Mouse (Mus musculus): ENCODE results near the gene Zfp804a.

Zfp804a gene

DNA sequence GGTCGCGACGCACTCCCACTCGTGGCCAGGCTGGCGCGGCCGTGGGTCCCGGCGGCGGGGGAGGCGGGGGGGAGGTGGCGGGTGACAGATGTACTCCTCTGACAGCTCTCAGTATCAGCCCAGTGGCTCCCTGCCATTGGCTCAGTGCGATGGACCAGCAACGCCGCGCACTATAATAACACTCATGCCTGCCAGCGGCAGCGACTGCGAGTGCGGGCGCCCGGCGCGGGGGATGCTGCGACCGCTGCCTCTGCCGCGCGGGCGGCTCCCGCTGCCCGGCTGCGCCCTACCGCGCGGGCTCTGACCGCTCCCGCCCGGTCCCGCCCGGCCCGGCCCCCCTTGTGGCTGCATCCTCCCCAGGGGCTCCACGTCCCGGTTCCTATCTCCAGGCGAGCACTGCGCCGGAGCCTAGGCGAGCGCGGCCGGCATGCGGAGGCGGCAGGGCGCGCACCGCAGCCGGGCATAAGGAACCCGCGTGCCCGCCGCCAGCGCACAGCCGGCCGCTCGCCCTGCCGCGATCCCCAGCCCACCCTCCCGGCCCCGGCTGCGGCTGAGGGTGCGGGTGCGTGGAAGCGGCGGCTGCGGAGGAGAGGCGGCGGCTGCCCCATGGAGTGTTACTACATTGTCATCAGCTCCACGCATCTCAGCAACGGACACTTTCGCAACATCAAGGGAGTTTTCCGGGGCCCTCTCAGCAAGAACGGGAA is at the start of gene Zfp804a:
Gene Zfp804a, plus strand, starts transcription at position 38 of the 707 bp plus-strand sequence.
- no peak for DNase-seq

DNA sequence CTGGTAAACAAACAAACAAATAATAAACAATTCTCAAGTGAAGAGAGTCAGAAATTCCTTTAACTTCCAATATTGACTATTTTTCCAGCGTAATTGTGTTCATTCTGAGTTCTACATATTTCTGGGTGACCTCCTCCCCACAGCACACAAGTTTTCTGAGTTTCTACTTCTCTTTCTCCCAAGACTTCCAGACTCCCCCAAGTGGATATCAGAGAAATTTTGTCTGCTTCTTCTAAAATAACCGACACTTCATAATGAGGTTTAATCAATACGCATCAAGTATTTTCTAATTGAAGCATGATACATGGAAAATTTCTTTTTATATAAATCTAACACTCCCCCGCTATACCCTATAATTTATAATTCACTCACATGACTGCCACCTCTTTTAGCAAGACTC is 1.4 kb upstream of the Zfp804a start:
- no peak for DNase-seq

DNA sequence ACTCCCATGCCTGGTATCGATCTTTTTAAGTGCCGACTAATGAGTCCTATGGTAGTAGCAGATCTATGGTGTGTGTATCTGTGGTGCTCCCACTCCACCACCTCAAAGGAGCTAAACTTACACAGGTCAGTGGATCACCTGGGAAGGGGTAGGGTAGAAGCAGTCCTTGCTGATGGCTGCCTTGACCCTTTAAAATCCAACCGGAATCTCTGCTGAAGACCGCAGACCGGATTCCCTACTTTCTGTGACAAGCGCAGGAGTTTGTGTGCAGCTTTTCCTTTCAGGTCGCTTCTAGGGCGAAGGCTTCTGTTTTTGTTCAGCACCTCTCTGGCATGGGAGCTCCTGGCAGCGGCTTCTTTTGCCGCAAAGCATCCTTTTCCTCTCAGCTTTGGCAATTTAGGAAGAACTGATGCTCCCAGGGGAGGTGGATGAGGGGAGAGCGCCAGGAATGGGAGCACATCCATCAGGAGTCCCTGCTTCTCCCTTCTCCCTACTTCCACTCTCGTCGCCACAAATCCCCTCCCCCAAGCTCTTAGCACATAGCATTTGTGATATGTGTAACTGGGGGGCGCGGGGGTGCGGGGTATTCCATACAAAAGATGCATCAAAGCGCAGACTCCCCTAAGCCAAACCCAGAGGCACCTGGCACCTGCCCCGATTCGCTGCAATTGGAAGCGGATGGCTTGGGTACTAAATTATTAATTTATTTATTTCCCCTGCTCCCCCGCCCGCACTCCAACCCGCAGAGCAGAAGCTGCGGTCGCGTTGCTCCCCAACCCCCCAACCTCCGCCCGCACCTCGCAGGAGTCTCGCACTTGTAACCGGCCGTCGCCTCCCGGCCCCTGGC is 461 bp upstream of the Zfp804a start:
- DNase-seq: no peak

DNA sequence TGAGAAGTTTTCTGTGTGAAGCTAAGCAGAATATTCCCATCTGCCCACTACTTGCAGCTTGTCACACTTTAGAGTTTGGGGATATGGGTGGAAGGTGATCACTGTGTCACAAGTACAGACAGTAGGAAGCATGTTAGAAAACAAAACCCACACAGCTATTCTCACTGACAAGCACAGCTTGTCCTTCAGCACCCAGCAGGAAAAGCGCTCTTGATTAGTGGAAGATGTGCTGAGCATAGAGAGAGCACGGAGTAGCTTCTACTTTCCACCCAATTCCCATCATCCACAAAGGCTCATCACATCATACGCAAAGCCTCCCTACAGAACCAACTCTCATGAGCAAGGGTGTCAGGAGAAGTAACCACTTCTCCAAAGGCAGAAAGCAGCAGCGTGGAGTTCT is 1.4 kb downstream of the Zfp804a start:
- no peak for DNase-seq

DNA sequence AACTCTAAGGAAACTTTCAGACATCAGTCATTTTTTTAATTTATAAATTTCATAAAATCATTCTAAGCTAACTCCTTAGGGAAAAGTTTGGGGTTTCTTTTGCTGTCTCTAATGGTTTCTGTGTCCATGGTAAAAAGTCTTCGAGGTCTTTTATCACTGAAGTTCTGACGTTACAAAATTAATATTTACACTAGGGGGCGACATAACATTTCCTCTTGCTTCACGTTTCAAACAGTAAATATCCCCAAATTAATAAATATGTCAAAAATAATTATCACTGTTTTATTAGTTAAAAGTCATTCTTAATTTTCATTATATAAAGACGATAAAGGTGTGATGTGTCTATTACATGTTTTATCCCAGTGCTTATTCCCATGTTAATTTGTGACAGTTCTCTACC is 11.6 kb downstream of the Zfp804a start:
- DNase-seq: no peak

DNA sequence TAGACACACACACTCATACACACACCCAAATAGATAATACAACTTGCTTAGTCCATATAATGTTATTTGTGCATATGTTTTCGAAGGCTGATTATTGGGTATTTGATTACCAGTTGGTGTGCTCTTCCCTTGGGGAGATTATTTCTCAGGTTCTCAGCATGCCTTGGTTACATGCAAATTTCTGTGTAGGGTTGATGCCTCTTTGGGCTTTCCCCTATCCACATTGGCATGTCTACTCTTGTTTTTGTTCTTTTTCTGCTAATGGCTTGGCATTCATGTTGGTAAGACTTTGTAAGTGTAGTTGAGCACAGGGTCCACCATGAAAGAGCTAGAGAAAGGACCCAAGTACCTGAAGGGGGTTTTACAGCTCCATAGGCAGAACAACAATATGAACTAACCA is 14.9 kb downstream of the Zfp804a start:
- DNase-seq: no peak

DNA sequence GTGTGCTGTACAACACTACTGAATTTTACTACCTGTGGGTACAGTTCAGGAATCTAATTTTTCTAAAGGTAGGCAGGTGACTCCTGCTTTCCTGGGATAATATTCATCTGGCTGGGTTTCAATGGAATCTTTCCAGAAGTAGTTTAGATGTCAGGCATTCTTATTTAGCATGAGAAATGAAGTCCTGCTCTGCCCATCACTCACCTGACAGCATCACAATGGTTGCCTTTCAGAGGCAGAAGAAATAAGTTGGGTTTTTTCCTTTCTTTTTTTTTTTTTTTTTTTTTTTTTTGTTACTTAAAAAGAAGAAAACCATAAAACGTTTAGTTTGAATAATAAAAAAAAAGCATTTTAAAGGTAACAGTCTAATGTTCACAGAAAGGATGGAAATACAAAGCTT is 16.1 kb downstream of the Zfp804a start:
- DNase-seq: no peak

DNA sequence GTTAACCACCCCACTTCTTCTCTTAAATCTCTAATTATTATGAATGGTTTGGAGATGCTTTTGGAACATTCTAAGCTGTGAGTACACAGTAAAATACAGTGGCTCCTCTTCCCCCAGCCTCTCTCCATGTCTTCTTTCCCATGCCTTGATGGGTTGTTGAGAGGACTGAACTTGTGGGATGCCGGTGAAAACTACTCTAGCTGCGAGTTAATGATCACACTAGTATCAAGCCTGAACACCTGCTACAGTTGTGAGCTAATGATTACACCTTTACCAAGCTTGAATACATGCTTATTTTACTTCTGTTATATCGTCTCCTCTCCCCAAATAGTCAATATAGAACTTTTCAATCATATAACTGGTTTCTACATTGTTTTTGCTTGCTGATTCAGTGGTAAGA is 23.9 kb downstream of the Zfp804a start:
- no peak for DNase-seq

DNA sequence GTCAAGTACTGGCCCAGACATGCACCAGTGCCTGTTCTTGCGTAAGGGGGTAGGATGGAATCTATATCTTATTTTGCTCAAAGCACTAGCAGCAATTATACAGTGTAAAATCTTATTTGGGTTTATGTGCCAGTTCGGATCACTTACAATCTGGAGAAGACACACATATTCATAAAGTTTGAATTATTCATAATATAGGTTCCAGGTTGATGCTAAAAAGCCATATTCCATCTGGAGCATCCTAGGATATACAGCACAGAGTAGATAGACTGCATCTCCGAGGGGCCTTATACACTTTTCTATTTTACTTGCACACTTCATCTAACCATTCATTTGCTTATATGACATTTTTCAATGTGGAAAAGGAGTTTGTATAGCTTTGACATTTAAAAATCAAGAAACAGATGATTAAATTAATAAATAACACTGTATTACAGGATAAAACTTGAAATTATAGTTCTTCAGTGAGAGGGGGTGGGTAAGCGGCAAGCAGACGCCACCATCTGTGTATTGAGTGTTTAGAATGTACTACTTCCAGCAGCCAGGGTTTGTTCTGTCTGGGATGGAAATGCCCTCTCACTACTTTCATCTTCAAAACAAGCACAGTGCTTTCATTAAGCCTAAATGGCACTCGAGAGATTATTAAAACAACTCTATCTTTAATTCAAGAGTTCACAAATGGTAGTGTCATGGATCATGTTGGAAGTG is 25.4 kb downstream of the Zfp804a start:
- DNase-seq: no peak

DNA sequence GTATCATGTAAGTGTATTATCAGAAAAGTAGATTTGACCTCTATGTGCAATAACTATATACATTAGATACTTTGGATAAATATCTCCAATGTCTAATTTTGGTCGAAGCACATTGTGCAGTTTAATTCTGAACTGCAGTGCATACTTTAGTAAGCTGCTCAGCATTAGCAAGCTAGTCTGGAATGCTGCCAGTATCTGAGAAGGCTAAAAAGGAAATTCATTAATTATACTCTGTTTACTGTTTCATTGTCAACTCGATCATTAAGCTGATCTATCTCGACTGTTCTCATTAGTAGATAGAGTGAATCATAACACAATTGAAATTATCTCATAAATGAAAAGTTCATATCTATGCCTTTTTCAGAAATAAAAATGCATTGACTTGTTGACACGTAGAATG is 27.7 kb downstream of the Zfp804a start:
- DNase-seq: no peak

DNA sequence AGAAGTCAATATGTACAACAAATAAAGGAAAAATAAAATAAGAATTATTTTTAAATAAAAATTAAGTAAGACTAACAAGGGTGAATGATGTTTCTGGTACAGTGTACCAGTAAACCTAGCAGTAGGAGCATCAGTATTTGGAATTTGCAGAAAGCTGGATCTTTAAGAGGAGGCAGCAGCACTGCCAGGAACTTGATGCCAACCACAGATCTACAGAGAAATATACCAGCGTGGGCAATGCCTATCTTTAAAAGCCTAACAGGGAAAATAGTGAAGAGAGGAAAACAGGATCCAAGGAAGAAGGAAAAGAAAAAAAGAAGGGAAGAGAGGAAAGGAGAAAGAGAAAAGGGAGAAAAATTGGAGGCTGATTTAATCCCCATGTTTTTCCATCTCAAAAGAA is 60.1 kb downstream of the Zfp804a start:
- DNase-seq: no peak

DNA sequence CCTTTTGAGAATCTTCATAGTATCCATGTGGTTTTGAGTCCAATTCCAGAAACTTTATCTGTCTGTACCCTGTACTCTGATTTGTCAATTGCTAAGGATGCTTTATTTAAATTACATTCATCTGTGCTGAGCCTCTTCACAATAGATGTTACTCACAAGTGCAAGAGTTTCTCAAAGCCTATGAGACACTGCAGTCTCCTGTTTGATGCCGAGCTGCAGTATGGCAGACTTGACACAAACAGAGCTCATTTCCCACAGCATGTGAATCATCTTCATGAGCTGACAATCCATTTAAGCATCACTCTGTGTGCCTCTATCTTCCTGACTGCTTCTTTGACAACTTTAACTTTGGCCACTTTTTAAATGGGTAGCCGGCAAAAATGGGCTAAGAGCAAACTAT is 60.6 kb downstream of the Zfp804a start:
- DNase-seq: no peak

DNA sequence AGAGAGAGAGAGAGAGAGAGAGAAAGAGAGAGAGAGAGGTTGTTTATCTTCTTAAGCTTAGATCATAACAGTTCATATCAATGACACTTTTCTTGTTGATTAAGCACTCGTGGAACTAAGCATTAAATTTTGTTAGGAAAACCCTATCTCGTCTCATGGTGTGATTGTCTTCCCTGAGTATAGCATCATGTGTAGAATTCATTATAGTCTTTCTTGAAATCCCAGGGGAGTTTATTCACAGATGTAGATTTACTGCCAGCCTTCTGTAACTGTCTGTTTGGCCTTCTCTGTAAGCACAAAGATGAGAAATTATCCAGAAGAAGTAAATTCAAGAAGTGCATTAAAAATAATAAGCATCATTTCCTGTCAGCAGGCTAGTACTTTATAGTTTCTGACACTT is 66.6 kb downstream of the Zfp804a start:
- DNase-seq: no peak

DNA sequence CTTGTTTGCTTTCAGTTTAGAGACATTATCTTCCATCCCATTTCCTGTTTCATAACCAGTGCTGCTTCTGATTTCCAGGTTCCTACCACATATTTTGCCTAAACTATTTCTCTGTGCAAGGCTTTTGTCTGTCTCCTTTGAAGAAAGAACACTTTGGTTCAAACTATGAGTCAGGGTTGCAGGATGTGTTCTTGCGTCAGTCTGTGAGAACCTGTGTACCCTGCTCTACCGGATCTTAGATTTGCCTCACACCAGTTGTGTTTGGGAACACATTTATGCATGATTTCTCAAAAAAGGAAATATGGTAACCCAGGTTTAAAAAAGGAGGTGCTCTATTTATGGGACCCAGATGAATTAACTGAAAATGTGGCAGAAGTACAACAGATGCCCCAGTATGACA is 125.7 kb downstream of the Zfp804a start:
- no peak for DNase-seq

DNA sequence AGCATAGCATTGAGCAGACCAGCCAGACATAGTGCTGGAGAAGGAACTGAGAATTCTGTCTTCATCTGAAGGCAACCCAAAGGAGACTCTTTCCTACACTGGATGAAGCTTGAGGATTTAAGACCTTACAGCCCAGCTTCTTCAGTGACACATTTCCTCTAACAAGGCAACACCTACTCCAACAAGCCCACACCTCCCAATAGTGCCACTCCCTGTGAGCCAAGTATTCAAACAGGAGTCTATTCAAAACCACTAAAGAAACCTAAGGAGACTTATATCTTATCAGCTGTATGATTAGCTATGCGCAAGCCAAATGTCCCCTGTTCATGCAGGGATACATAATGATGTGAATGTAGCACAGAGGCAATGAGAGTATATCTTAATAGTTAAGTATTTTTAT is 128.0 kb downstream of the Zfp804a start:
- no peak for DNase-seq

DNA sequence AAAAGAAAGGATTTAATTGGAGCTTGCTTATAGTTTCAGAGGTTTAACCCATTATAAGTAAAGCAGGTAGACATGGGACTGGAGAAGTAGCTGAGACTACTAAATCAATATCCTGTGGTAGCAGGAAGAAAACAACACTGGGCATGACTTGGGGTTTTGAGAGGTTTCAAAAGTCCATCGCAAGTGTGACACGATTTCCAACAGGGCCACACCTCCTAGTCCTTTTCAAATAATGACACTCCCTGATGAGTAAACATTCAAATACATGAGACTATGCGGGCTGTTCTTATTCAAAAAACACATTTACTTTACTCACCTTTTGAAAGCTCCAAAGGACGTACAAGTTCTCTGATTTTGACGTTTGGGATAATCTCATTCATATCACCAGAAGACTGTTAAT is 146.9 kb downstream of the Zfp804a start:
- DNase-seq: no peak

DNA sequence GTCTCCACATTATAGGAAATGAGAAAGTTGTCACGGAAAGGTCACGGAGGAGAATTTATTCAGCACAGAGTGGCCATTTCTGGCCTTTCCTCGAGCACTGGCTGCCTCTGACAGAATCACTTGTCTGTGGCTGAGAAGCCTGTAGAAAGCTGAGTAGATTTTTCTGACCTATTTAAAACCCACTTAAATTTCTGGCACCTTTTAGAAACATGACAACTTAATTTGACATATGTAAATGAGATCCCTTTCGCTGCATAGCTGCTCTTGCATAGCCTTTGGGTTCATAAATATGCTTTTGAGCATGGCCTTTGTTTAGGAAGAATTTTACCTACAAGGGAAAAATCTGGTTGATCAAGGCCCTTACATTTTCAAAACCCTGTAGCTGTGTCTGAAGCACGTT is 147.6 kb downstream of the Zfp804a start:
- no peak for DNase-seq

DNA sequence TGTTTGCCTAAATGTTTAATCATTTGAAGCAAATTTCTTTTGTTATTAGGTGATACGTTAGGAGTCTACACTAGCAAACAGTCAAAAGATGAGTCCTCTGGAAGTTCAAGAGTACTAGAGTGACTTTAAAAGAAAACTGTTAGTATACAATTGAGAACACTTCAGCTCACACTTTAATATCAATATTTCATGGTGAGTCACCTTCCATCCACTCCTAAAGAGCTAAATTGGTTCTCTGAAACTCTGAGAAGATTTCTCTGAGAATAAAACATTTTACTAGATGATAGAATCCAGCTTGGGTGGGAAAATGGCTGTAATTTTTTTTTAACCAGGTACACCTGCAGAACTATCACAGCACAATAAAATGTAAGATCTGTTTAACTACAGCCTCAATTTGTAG is 157.6 kb downstream of the Zfp804a start:
- no peak for DNase-seq

DNA sequence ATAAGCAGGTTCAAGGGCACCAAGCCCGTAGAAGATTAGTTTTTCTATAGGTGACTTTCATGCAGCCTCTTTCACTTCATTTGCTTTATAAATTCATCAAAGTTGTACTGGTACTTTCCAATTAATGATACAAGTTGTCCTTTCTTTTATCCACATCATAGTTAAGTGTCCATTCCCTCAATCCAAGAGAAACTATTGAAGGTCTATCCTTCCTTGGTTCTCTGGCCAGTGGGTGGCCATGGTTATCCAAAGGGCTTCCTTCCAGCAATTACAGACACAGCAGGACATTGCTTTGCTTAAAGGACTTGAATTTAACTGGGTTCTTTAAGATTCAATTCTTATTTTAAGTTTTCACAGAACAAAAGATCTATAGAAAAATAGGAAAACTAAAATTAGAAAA is 158.9 kb downstream of the Zfp804a start:
- no peak for DNase-seq

DNA sequence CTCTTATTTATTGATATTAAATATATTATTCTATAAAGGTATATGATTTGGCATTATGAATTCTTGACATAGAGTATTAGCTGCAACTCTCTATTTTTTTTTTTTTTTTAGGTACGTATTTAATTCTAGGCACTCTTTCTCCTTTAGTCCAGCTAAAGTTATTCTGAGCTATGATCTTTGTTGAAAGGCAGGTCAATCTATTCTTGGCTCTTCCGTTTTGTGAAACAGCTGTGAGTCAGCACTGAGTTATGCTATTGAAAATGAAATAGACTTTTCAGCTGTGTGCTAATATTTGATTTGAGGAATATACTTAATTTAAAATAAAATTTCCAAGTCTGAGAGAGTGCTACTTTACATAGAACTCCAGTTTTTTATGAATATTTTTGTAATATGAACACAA is 164.9 kb downstream of the Zfp804a start:
- DNase-seq: no peak

DNA sequence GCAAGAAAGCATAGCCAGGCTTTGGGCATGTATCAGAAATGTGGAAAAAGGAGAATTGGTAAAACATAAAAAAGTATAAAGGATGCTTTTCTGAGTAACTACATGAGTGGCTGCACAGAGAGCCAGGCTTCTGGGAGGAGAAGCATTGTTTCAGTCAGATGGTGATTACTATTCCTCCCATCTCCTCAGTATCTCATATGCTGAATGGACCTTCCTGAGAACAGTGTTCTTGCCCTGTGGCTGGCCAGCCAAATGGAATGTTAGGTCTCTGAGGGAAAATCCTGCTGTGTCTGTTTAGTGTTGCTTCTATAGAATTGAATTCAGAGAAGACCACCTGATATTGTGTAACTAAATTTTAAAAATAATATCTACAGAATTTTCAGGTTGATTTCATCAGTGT is 193.0 kb downstream of the Zfp804a start:
- no peak for DNase-seq

DNA sequence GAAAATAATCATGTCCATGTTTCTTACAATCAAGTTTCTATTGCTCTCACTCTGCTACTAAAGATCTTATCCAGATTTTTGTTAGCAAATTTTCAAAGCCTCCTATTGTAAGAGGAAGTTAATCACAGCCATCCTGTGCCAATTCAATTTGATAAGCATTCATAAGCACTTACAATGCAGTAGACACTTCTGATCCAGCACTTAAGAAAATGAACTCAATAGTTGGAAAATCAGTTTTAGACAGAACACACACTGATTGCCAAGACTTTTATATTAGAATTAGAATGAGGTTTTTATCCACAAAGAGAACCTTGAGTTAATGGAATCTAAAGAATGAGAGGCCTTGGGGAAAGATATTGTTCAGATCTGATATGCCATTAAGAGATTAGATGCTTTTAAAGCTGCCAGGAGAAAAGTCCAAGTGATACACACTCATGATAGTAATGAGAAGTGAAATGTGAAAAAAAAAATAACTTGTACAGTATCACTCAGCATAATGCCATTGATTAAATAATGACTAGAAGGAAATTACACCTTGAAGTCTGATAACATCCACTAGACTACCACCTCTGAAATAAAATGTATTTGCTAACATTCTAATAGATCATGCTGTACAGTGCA is 194.0 kb downstream of the Zfp804a start:
- DNase-seq: no peak

DNA sequence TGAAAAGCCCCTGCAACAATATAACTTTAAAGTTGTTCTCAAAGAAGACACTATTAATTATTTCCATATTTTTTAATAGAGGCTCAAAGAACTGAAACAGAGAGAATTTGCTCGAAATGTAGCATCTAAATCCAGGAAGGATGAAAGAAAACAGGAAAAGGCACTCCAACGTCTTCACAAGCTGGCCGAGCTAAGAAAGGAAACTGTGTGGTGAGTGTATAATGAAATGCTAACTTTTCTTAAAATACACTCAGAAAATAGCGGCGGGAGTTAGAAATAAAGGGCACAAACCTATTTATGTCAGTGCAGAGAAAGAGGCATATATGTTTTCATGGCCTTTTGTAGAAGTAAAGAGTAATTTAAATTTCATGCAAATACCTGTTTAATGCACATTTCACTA is 200.4 kb downstream of the Zfp804a start:
- no peak for DNase-seq

Measured in lung, postnatal 14 days (tissue).